Mouse (Mus musculus): ENCODE data around the gene Xrra1.
"Not testable (repeated sequence)": the region's sequence is repeated elsewhere in the genome, so short reads cannot be mapped to it uniquely, and the experiment has no call there.

Xrra1 gene

GRCm38 (mm10) chr7:99858813-99859585 lies at the start of gene Xrra1:
Gene Xrra1, plus strand, starts transcription at chr7:99859116.
- DNase-seq, result peak; percentile 100

DNA sequence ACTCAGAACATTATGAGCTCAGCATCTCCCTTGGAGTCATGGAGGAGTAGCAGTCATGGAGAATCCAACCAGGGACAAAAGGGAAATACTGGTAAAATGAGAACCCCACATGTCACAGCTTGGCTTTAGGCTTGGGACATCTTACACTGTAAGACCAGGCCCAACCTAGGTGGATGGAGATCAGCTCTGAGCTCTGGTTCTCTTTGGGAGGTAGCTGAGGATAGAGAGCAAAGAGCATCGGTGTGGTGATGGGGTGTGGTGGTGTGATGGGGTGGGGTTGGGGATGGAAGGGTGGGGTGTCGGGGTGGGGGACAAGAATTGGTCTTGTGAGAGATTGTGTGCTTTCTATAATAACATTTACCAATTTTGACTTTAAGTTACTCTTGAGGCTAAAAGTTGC lies 48.1 kb upstream of the Xrra1 start:
- DNase-seq, result no peak

GRCm38 (mm10) chr7:99811661-99812060 lies 47.3 kb upstream of the Xrra1 start:
- DNase-seq, result no peak

DNA sequence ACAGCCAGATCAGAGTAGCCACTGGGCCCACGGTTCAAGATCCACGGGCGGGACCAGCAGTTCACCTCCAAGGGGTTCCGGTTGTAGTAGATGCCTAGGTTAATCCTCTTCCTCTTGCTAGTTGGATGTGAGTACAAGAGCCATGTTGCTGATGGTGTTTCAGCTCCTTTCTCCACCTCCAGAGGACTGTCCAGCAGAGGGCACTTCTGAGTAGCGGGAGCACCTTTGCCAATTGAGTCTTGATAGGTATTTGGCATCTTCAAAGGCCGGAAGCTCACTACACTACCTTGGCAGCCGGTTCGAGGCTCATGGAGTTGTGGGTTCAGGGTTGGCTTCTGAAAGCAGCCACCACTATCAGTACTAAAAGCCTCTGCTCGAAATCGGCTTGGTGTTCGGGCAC lies 45.5 kb upstream of the Xrra1 start:
- DNase-seq, result peak; percentile 36

DNA sequence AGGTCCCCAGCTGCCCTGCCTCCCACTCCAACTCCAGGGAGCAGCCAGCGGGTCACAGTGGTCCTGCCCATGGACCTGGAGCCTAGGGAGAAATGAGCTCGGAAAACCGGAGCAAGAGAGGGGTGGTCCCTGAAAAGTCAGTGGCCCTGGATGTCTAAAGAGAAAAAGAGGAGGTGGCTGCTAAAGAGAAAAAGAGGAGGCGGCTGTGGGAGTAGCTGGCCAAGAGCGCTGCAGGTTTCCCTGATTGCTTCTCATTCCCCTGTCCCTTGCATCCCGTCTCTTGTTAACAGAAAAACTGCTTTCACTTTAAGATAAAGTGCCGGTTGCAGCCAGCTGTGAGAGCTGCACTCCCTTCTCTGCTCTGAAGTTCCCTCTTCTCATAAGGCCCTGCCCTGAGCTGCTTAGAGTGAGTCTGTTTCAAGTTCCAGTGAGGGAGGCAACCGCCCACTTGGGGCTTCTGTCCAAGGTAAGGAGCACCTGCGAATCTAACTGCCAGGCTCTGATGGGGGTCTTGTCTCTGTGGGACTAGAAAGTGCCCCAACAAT lies 40.7 kb upstream of the Xrra1 start:
- DNase-seq, result not testable (repeated sequence)

DNA sequence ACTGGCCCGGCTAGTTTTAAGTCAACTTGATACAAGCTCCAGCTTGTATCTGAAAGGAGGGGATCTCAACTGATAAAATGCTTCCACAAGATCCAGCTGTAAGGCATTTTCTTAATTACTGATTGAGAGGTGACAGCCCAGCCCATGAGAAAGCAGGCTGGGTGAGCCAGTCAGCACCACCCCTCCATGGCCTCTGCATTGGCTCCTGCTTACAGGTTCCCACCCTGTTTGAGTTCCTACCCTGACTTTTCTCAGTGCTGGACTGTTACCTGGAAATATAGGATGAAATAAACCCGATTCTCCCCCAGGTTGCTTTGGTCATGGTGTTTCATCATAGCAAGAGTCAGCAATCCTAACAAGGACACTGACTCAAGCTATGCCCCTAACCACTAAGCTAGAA lies 37.0 kb upstream of the Xrra1 start:
- no peak for DNase-seq

- DNase-seq, result no peak
Measured at GRCm38 (mm10) chr7:99822426-99822825, 36.5 kb upstream of the Xrra1 start.

DNA sequence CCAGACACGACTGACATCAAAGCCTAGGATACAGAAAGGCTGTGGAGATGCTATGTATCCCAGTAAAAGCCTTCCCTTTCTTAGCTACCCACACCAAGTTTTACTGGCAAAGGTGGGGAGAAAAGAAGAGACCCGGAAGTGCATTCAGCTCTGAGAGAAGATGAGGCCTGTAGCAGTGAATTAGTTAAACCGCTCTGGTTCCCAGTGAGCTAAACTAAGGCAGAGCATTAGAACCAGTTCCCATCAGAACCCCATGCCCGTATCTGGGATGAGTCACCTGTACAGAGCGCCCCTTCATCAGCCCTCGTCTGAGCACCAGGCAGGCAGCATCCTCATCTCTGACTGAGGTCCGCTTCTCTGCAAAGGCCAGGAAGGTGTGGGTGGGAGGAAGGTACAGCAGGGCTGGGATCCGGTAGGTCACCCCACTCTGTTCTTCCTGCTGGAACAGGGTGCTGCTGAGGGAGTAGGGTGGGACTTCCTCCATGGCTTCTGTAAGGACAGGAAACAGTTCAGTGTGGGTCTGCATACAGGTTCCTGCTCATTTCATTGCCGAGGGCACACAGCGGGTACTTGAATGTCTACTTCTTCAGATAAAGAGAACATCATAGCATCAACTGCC lies 35.8 kb upstream of the Xrra1 start:
- no peak for DNase-seq

DNA sequence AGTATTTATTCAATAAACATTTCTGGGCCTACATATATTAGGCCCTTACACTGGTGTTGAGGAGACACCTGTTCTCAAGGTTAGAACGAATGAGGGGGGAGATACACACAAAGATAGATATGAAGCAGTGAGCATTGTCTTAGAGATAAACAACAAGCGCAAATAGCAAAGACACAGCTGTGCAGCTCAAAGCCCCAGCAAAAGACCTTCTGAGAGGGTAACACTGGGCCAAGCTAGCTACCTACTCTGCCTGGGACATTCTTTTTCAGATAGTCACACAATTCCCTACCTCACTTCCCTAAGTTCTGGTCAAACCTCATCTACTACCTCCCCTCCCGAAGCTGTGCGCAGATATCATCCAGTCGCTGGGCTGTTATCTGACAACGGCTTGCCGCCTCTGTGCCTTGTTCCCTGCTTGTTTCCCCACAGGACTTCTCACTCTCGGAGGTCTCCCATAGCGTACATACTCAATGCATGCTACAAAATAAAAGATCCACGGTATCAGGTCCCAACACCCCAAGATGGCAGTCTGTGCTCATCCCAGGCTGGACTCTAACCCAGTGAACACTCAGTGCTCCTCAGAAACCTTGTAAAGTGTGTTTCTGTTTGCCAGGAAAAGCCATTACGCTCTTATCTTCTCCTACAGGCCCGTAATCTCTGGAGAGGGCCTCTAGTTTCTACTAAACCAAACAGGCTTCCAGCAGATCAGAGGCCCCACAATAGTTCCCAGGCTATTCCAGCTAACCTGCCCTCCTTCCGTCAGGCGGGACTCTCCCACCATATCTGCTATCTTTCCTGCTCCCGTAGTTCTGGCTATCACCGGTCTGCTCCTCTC lies 34.0 kb upstream of the Xrra1 start:
- no peak for DNase-seq

DNA sequence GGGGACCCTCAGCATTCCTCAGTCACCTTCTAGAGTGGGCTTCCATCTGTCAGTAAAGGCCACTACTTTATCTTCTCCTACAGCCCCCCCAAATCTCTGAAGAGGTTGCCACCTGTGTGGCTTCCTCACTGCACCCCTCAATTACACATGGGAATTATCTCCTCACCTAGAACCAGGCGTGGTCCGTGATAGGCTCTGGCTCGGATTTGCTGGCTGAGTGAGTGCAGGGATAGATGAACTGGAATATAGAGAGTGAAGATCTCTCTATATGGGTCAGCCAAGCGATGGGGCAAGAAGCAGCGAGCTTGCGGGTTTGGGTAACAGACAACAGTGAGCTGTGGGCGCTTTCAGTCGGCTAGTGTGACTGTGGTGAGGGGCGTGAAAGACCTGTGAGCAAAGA lies 33.4 kb upstream of the Xrra1 start:
- no peak for DNase-seq

DNA sequence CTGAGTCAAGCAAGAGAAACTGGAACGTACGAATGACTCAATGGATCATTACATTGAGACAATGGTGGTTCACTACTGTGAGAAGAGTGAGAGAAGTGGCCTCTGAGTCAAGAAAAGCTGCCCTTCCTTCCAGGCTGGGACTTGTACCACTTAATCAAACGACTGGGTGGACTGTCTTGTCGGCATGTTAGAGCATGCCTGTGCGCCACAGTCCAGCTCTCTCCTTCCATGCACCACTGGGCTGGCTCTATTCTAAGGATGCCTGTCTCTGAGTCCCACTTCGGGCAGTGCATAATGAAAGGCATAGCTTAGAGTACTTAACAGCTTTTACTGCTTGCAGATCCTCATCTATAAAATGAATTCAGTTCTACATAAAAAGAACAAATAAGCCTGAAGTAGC lies 32.8 kb upstream of the Xrra1 start:
- DNase-seq, result no peak

GRCm38 (mm10) chr7:99828083-99828570 lies 30.8 kb upstream of the Xrra1 start, which contains the start of gene Neu3:
Gene Neu3, minus strand, starts transcription at chr7:99828417.
- peak; percentile 93 for DNase-seq

DNA sequence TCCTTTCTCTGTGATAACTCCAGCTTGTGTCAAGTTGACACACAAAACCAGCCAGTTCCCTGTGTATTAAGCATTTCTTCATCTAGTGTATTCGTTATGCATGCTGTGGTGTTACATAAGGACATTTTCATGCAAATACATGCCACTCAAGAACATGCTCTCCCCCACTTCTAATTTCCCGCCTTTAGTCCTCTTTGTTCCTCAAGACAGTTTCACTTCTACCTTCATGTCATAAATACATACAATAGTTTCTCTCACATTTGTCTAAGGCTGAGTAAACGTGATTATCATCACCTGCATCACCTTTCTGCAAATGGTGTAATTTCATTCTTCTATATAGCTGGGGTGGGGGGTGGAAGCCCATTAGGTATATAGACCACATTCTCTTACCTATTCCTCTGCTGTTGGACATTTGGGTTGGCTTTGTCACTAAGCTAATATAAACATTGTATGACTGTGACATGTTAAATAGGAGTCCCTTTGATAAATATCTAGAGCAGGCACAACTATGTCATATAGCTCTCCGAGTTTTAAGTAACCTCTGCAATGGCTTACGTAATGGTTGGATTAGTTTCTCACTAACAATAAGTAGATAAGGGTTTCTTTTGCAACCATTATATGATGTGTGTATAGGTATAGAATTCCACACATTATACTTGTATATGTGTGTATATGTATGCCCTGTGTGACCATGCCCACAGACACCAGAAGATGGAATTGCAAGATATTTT lies 25.6 kb upstream of the Xrra1 start:
- no peak for DNase-seq

DNA sequence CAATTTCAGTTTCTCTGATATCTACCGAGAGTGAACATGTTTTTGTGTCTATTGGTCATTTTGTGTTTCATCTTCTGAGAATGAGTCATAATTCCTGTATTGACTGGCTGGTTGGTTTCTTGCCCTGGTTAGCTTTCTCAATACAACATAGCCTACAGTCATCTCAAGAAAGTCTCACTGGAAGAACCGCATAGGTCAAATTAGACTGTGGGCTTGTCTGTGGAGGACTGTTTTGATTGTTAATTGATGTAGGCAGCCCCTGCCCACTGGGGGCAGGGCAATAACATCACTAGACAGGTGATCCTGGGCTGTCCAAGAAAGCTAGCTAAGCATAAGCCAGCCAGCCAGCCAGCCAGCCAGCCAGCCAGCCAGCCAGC lies 25.1 kb upstream of the Xrra1 start:
- no peak for DNase-seq

DNA sequence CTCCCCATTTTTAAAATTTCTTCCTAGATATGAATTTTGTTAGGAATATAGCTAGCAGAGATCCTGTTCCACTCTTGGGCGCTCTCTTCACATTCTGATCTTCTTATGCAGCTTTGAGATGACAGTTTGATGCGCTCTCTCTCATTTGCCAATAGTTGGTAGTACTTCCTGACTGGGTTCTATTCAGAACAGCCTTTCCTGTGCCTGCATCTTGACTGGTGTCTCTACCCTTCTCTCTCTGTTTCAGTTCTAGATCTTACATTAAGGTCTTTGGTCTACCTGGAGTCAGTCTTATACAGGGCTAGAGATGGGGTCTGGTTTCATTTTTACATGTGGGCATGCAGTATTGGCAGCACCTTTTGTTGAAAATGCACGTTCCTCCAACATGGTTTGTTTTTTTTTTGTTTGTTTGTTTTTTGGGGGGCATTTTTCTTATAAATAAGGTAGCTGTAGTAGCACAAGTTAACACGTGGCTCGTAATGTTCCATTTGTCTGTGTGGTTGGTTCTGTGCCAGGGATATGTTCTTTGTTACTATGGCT lies 24.5 kb upstream of the Xrra1 start:
- no peak for DNase-seq

GRCm38 (mm10) chr7:99836781-99837180 lies 22.1 kb upstream of the Xrra1 start:
- peak; percentile 43 for DNase-seq

- no peak for DNase-seq
Measured at GRCm38 (mm10) chr7:99837358-99838071, 21.4 kb upstream of the Xrra1 start.

GRCm38 (mm10) chr7:99838241-99838640 lies 20.7 kb upstream of the Xrra1 start:
- peak; percentile 72 for DNase-seq

GRCm38 (mm10) chr7:99845533-99846236 lies 13.2 kb upstream of the Xrra1 start:
- DNase-seq, result no peak

GRCm38 (mm10) chr7:99850534-99850933 lies 8.4 kb upstream of the Xrra1 start:
- no peak for DNase-seq

- no peak for DNase-seq
Measured at GRCm38 (mm10) chr7:99851121-99851520, 7.8 kb upstream of the Xrra1 start.
